Mouse (Mus musculus): ENCODE measurements at regions not wholly inside any gene's neighbourhood (a gene's known extent, or its start where the extent isn't known, plus 50 kb on each side); places are given as distances from the start of the nearest gene placed in this dataset.
A peak's percentile ranks its signal among the peaks of the same experiment; 100 is the strongest.
"Not testable (repeated sequence)": the region's sequence is repeated elsewhere in the genome, so short reads cannot be mapped to it uniquely, and the experiment has no call there.

GRCm38 (mm10) chr5:102123285-102123684 is 53.6 kb upstream of the Wdfy3 start:
- DNase-seq (ENCODE audit: low spot score) = no peak

DNA sequence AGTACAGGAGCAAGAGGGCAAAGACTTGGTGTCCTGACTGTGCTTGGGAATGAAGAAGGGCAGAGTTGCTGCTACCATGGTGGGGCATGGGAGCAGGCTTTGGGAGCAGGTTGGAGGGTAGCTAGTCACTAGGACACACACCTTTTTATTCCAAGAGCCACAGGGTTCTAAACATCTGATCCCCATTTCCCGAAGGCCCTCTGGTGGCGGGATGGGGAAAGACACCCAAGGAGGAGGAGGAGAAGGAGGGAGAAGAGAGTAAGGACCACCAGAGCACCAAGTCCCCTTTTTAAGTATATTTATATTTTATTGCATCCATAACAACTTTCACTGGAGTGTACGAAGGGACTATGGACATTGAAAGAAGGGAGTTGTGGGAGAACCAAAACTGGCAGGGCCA is 57.0 kb upstream of the Wdfy3 start:
- peak; percentile 4 for DNase-seq (ENCODE audit: low spot score)

- DNase-seq (ENCODE audit: low spot score) = no peak
These were observed 78.3 kb upstream of the Wdfy3 start for GRCm38 (mm10) chr5:102147991-102148390.

DNA sequence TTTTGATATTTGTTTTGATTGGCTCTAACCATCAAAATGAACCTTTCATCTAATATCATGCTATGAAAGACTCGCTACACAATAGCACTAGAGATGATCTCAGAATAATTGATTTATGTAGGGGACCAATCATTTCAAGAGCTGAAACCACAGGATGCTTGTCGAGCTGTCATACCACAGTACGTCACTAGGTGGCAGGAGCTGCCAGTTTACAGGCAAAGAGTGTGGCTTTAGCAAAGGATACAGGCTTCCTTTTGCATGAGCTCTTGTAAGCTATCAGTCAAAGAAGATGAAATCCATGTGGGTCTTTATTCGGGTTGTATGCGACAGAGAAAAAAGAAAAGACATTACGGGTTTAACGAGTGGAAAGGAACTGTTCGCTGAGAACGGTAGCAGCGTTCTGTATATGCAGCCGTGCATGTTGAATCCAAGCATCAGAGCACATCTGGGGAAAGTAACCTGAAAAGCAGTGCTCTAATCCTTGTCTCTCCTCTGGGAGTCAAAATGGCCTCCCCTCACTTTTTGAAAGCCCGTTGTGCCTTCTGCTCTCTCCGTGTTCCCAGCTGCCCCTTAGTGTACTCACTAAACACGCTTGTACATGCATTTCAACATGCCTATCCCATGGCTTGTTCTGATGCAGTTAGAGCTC is 79.9 kb upstream of the Wdfy3 start:
- DNase-seq (ENCODE audit: low spot score) = peak; percentile 52

GRCm38 (mm10) chr5:102159621-102160020 is 89.9 kb upstream of the Wdfy3 start:
- DNase-seq (ENCODE audit: low spot score) = no peak

- DNase-seq (ENCODE audit: low spot score) = no peak
These were observed 98.3 kb upstream of the Wdfy3 start for GRCm38 (mm10) chr5:102167981-102168380.

DNA sequence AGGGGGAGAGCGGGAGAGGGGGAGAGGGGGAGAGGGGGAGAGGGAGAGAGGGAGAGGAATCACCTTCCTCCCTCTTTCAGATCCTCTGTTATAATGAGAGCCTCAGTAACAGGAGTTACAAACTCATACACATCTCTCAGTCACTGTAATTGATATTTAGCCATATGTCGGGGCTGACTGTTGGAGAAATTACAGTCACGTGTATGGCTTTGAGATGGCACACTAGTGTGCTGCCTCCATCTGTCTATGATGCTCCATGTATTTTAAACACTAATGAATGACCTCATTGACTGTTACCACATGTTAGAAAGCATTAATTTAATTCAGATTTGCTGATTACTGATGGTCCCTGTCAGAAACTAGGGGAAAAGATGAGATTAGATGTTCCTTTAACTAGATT is 102.1 kb upstream of the Wdfy3 start:
- DNase-seq (ENCODE audit: low spot score) = no peak

- no peak for DNase-seq (ENCODE audit: low spot score)
These were observed 110.5 kb upstream of the Wdfy3 start for GRCm38 (mm10) chr5:102180250-102180649.

- not testable (repeated sequence) for DNase-seq (ENCODE audit: low spot score)
These were observed 119.2 kb upstream of the Wdfy3 start for GRCm38 (mm10) chr5:102188951-102189350.

DNA sequence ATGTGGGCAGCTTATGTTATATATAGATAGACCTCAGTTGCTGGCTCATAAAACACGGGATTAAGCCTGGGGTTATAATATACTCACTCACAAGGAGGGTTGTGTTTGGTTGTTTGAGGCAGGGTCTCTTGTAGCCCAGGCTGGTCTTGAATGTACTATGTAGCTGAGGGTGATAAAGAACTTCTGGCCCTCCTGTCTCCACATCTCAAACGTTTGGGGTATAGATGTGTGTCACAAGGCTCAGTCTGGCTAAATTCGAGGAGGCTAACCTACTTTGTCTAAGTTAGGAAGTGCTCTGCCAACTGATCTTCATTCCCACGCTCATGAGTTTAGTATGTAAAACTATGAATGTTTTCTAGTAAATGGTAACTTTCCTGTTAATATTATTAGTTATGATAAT is 136.7 kb upstream of the Wdfy3 start:
- DNase-seq (ENCODE audit: low spot score) = no peak

- peak; percentile 73 for DNase-seq (ENCODE audit: low spot score)
These were observed 137.2 kb upstream of the Wdfy3 start for GRCm38 (mm10) chr5:102206953-102207352.

GRCm38 (mm10) chr5:102213145-102213544 is 143.4 kb upstream of the Wdfy3 start:
- DNase-seq (ENCODE audit: low spot score) = peak; percentile 21

- DNase-seq (ENCODE audit: low spot score) = no peak
These were observed 157.4 kb upstream of the Wdfy3 start for GRCm38 (mm10) chr5:102227131-102227530.

DNA sequence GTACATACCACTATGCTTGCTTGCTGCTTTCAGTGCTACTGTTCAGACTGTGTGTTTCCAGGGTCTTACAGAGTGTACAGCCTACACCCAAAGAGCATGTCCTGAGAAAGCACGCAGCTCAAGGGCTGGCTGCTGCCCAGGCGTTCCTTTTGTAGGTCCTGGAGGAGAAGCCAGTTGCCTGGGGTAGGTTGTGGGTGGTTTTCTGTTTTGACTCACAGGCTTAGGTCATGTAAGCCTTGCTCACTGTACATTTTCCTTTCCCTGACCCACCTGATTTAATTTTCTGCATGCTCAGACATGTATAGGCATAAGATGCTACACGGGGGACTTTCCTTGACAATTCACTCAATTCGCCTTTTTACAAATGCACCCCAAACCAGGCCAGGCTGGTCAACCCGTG is 172.9 kb upstream of the Wdfy3 start:
- DNase-seq (ENCODE audit: low spot score) = no peak

- DNase-seq (ENCODE audit: low spot score) = no peak
These were observed 175.0 kb upstream of the Wdfy3 start for GRCm38 (mm10) chr5:102244706-102245105.

GRCm38 (mm10) chr5:102248747-102249146 is 179.0 kb upstream of the Wdfy3 start:
- DNase-seq (ENCODE audit: low spot score) = no peak

DNA sequence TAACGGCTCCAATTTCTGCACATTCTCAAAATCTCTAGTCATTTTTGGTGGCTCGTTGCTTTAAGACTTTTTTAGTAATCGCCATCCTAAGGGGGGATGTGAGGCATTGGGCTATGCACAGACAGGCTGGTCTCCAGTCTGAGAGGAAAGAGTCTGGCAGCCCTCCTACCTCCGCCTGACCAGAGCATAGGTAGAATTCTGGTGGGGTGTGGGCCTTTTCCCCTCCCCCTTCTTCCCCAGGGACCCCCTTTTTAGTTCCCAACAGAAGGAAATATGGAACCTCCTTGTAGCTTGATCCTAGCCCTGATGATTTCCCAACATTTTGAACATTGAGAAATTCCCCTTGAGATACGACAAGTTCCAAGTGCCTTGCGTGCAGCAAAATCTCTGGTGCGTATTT is 181.4 kb upstream of the Wdfy3 start:
- no peak for DNase-seq (ENCODE audit: low spot score)

GRCm38 (mm10) chr5:102253786-102254185 is 184.1 kb upstream of the Wdfy3 start:
- peak; percentile 19 for DNase-seq (ENCODE audit: low spot score)

DNA sequence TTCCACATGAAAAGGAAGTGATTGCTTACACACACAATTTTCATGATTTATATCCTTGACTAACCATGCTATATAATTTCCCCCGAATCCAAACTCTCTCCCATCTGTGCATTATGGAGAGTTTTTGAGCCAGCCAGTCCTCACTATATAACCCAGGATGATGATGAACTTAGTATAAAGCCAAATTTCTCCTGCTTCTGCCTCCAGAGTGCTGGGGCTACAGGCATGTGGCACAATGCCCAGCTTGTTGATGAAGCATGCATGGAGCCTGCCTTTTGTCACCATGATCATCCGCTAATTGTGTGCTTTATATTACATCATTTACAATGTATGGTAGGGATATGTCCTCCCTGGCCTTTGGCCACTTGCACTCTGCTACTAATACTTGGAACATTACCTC is 187.4 kb upstream of the Wdfy3 start:
- no peak for DNase-seq (ENCODE audit: low spot score)

- no peak for DNase-seq (ENCODE audit: low spot score)
These were observed 191.9 kb upstream of the Wdfy3 start for GRCm38 (mm10) chr5:102261621-102262020.

DNA sequence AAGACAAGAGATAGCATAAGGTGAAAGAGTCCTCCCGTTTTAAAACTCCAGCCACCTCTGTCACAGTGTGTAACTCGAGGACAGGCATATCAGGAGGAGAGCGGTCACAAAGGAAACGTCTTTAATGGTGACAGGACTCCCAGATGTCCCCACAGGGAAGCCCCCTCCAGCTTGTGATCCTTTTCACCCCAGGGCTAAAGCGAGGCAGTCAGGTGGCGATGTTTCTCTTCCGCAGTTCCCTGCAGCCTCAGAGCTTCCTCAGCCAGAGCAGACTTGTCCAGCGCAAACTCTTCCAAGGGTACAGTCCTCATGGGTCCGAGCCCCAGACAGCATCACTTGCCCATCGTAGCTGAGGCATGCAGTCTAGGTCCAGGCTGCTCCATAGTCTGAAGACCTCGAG is 196.7 kb upstream of the Wdfy3 start:
- DNase-seq (ENCODE audit: low spot score) = no peak

DNA sequence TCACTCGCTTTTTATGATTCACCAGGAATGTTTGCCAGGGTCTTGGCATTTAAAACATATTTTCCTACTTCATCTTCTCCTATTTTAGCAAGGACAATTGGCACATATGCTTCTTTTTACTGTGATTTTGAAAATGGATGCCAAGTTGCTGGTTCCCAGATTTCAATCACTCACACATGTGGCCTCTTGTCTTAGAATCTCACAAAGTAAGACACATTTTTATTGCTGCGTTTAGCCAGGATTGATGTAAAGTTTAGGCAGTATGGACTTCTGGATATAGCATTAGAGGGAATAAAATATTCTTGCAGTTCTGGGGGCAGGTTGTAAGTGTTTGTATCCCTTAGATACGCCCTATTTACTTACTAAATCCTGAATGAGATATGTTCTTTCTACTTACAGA is 197.4 kb upstream of the Wdfy3 start:
- DNase-seq (ENCODE audit: low spot score) = no peak

DNA sequence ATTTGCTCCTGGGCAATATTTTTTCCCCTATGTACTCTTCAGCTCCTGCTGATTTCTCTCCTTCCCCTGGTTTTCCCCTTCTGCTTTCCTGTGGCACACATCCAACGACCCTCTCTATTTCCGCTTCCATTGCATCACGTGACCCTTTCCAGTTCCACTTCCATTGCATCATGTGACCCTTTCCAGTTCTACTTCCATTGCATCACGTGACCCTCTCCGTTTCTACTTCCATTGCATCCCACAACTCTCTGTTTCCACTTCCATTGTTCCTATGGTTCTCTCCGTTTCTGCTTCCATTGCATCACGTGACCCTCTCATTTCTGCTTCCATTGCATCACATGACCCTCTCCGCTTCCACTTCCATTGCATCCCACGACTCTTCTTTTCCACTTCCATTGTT is 199.5 kb upstream of the Wdfy3 start:
- DNase-seq (ENCODE audit: low spot score) = no peak

GRCm38 (mm10) chr5:102275621-102276020 is 205.6 kb upstream of the Arhgap24 start:
- DNase-seq (ENCODE audit: low spot score) = no peak
